ENCODE assay signal across 8 mouse cellular contexts in genomic region chr16:50430515-50430877, GRCm38 (mm10). TPM values are rescaled to one million over a fixed set of nuclear protein-coding genes. Genes with fewer than 3 reads are reported as not detected.
DNase-seq lines count a peak whose midpoint lies in the region; ATAC-seq and TF ChIP-seq lines count a peak whose summit lies in the region.

No protein-coding gene starts in this region.

- peaks cover 11% of the 10 kb centered on the region for H3K79me2 ChIP-seq in MEL (ENCODE audit: control insufficient read depth, insufficient read depth, low read length, poor library complexity)

- no peak for TF ChIP-seq CTCF in layer of hippocampus, adult 2 months (conservative IDR thresholded peaks at IDR 0.05)
- TF ChIP-seq CTCF in MEL (IDR thresholded peaks at IDR 0.05 in 2 of 3, conservative IDR thresholded peaks at IDR 0.05 in 1 of 3; ENCODE audit: control insufficient read depth in 1 of 3, insufficient read depth in 1 of 3, low read depth in 2 of 3, low read length in 3 of 3, poor library complexity in 1 of 3, severe bottlenecking in 1 of 3), result no peak

- H3K4me1 ChIP-seq in MEL (ENCODE audit: control insufficient read depth in 1 of 2, insufficient read depth in 2 of 2, low read length in 2 of 2), result peaks cover 0 to 3% of the 10 kb centered on the region in 2 experiments; a peak in 2 of 4 replicates
- H3K4me1 ChIP-seq in embryonic facial prominence, embryonic 13.5 days, result peaks cover 13% of the 10 kb centered on the region; the same call in 1 of the 2 replicates
- H3K4me1 ChIP-seq in limb, embryonic 14.5 days (ENCODE audit: control insufficient read depth, insufficient read depth, low read length), result peaks cover 5% of the 10 kb centered on the region; the same call in 1 of the 2 replicates
- H3K4me1 ChIP-seq in stomach, embryonic 16.5 days (ENCODE audit: control insufficient read depth, insufficient read depth, low read length), result peaks cover 9% of the 10 kb centered on the region; the same call in 1 of the 2 replicates

- H3K36me3 ChIP-seq in MEL (ENCODE audit: control insufficient read depth in 1 of 2, insufficient read depth in 2 of 2, low read length in 2 of 2), result peaks cover 2 to 3% of the 10 kb centered on the region in 2 experiments
- H3K36me3 ChIP-seq in embryonic facial prominence, embryonic 13.5 days, result no peaks in the 10 kb centered on the region
- H3K36me3 ChIP-seq in limb, embryonic 14.5 days (ENCODE audit: control insufficient read depth, insufficient read depth, low read length), result no peaks in the 10 kb centered on the region
- H3K36me3 ChIP-seq in stomach, embryonic 16.5 days (ENCODE audit: control insufficient read depth, insufficient read depth, low read length), result no peaks in the 10 kb centered on the region

- peak overlapping the region; percentile 96 for H3K4me2 ChIP-seq in embryonic facial prominence, embryonic 13.5 days
- peak overlapping the region; percentile 99 for H3K4me2 ChIP-seq in limb, embryonic 14.5 days (replicated peaks; ENCODE audit: low read depth, low read length, severe bottlenecking)
- H3K4me2 ChIP-seq in stomach, embryonic 16.5 days (ENCODE audit: low read depth, low read length), result peak overlapping the region; percentile 92

- no peak for ATAC-seq in embryonic facial prominence, embryonic 13.5 days (ENCODE audit: insufficient number of reproducible peaks, insufficient read depth, low FRiP score, low TSS enrichment, low read depth)
- no peak for ATAC-seq in limb, embryonic 14.5 days (ENCODE audit: low FRiP score, low read depth)
- ATAC-seq in stomach, embryonic 16.5 days (ENCODE audit: insufficient read depth, low FRiP score), result no peak

- H3K27ac ChIP-seq in layer of hippocampus, adult 2 months, result peak overlapping the region; percentile 75
- H3K27ac ChIP-seq in MEL (ENCODE audit: control insufficient read depth, low read depth, low read length), result peak overlapping the region; percentile 70
- no peak overlapping the region for H3K27ac ChIP-seq in embryonic facial prominence, embryonic 13.5 days
- H3K27ac ChIP-seq in limb, embryonic 14.5 days (replicated peaks; ENCODE audit: low read depth, low read length), result peak overlapping the region; percentile 99
- no peak overlapping the region; the same call in none of the 2 replicates for H3K27ac ChIP-seq in stomach, embryonic 16.5 days (ENCODE audit: low read length)

- peak in 1 of 2 experiments; percentile 0 for DNase-seq in layer of hippocampus, adult 2 months (ENCODE audit: low spot score in 2 of 2)
- DNase-seq in layer of hippocampus, adult 8-10 months (ENCODE audit: low spot score in 2 of 2), result no peak
- DNase-seq in MEL (ENCODE audit: low read depth, low spot score), result peak; percentile 79
- DNase-seq in limb, embryonic 14.5 days (ENCODE audit: low spot score), result peak; percentile 34
- DNase-seq in gastrocnemius, adult 18-20 months (ENCODE audit: low spot score), result no peak
- DNase-seq in left cerebral cortex, adult 11 months (ENCODE audit: low spot score), result no peak

- no peak for TF ChIP-seq RAD21 in MEL (IDR thresholded peaks at IDR 0.05; ENCODE audit: low read depth, low read length)

- peak overlapping the region; percentile 97 for H3K4me3 ChIP-seq in layer of hippocampus, adult 2 months
- H3K4me3 ChIP-seq in MEL (ENCODE audit: control insufficient read depth in 1 of 2, insufficient read depth in 1 of 2, low read depth in 2 of 2, low read length in 2 of 2), result peak overlapping the region; percentile 73 to 99
- H3K4me3 ChIP-seq in embryonic facial prominence, embryonic 13.5 days, result peak overlapping the region; percentile 91
- H3K4me3 ChIP-seq in limb, embryonic 14.5 days (replicated peaks; ENCODE audit: low read length), result peak overlapping the region; percentile 90
- peak overlapping the region; percentile 94 for H3K4me3 ChIP-seq in stomach, embryonic 16.5 days (replicated peaks; ENCODE audit: low read length)

- no peaks in the 10 kb centered on the region for H3K27me3 ChIP-seq in MEL (ENCODE audit: control insufficient read depth in 1 of 2, insufficient read depth in 2 of 2, low read length in 2 of 2)
- no peaks in the 10 kb centered on the region for H3K27me3 ChIP-seq in embryonic facial prominence, embryonic 13.5 days
- H3K27me3 ChIP-seq in limb, embryonic 14.5 days (ENCODE audit: control insufficient read depth, insufficient read depth, low read length), result no peaks in the 10 kb centered on the region
- H3K27me3 ChIP-seq in stomach, embryonic 16.5 days (ENCODE audit: control insufficient read depth, insufficient read depth, low read length), result no peaks in the 10 kb centered on the region

- TF ChIP-seq POLR2A in MEL (IDR thresholded peaks at IDR 0.05; ENCODE audit: control insufficient read depth in 1 of 2, insufficient read depth in 1 of 2, low read depth in 1 of 2, low read length in 2 of 2, poor library complexity in 1 of 2), result no peak
- TF ChIP-seq POLR2A in limb, embryonic 14.5 days (IDR thresholded peaks at IDR 0.05; ENCODE audit: borderline replicate concordance, extremely low read depth, insufficient read depth, insufficient read length), result no peak

- peak overlapping the region; percentile 99 for H3K9ac ChIP-seq in MEL (ENCODE audit: control insufficient read depth, low read depth, low read length, poor library complexity, severe bottlenecking)
- peak overlapping the region; percentile 95 for H3K9ac ChIP-seq in embryonic facial prominence, embryonic 13.5 days
- peak overlapping the region; percentile 92 for H3K9ac ChIP-seq in limb, embryonic 14.5 days (ENCODE audit: low read depth, low read length, severe bottlenecking)
- H3K9ac ChIP-seq in stomach, embryonic 16.5 days (ENCODE audit: low read length), result peak overlapping the region; percentile 96

- WGBS in embryonic facial prominence, embryonic 13.5 days, result under 1% methylated on average over 12 of the region's 12 CpGs
- WGBS in limb, embryonic 14.5 days, result 1% methylated on average over 12 of the region's 12 CpGs
- WGBS in stomach, embryonic 16.5 days, result under 1% methylated on average over 12 of the region's 12 CpGs

- no peaks in the 10 kb centered on the region for H3K9me3 ChIP-seq in MEL (replicated peaks; ENCODE audit: insufficient read depth, low read length)
- no peaks in the 10 kb centered on the region for H3K9me3 ChIP-seq in embryonic facial prominence, embryonic 13.5 days
- no peaks in the 10 kb centered on the region for H3K9me3 ChIP-seq in limb, embryonic 14.5 days (ENCODE audit: control insufficient read depth, low read length)
- no peaks in the 10 kb centered on the region for H3K9me3 ChIP-seq in stomach, embryonic 16.5 days (replicated peaks; ENCODE audit: control insufficient read depth, low read length)

- no peak for TF ChIP-seq EP300 in MEL (IDR thresholded peaks at IDR 0.05; ENCODE audit: low read depth in 1 of 2, low read length in 2 of 2)

TF ChIP-seq in MEL, 35 proteins besides CTCF, POLR2A, EP300 and RAD21:
- TF ChIP-seq TCF12 (IDR thresholded peaks at IDR 0.05; ENCODE audit: low read depth, low read length) (no peak), ZNF384 (IDR thresholded peaks at IDR 0.05; ENCODE audit: low read depth, low read length) (no peak), MAZ (IDR thresholded peaks at IDR 0.05; ENCODE audit: low read depth, low read length) (peak; percentile 64), MYB (IDR thresholded peaks at IDR 0.05; ENCODE audit: low read depth, low read length) (no peak), ZMIZ1 (IDR thresholded peaks at IDR 0.05; ENCODE audit: low read depth, low read length) (no peak), HCFC1 (IDR thresholded peaks at IDR 0.05; ENCODE audit: low read depth, low read length) (no peak), KAT2A (conservative IDR thresholded peaks at IDR 0.05; ENCODE audit: low read depth, low read length) (no peak), GABPA (IDR thresholded peaks at IDR 0.05; ENCODE audit: low read depth, low read length) (no peak), RCOR1 (IDR thresholded peaks at IDR 0.05; ENCODE audit: low read depth, low read length) (no peak), MAFK (IDR thresholded peaks at IDR 0.05; ENCODE audit: borderline replicate concordance, low read depth, low read length) (no peak), MEF2A (IDR thresholded peaks at IDR 0.05; ENCODE audit: extremely low read depth, insufficient replicate concordance, low read depth, low read length, poor library complexity, severe bottlenecking) (no peak), ZKSCAN1 (IDR thresholded peaks at IDR 0.05; ENCODE audit: low read depth, low read length) (no peak), POLR2AphosphoS2 (IDR thresholded peaks at IDR 0.05; ENCODE audit: low read length) (no peak), TBP (IDR thresholded peaks at IDR 0.05; ENCODE audit: low read depth, low read length) (peak; percentile 44), GATA1 (IDR thresholded peaks at IDR 0.05; ENCODE audit: low read depth, low read length) (no peak), CHD2 (IDR thresholded peaks at IDR 0.05; ENCODE audit: low read length) (no peak), ETS1 (IDR thresholded peaks at IDR 0.05; ENCODE audit: low read depth, low read length) (peak; percentile 35; the same call in 1 of the 2 replicates), CHD1 (IDR thresholded peaks at IDR 0.05; ENCODE audit: low read depth, low read length) (no peak), SIN3A (IDR thresholded peaks at IDR 0.05; ENCODE audit: low read length) (peak; percentile 21), MAX (IDR thresholded peaks at IDR 0.05; ENCODE audit: low read length) (no peak)
TF ChIP-seq in MEL: peak in this region for 4.

RNA-seq across cellular contexts. Expression of gene Bbx, which starts 1.7 kb away (rescaled TPM):
- total RNA-seq in layer of hippocampus, adult 2 months (2021), result 10 to 100 TPM; 27.5 to 28.4 TPM
- 10 to 100 TPM; 25.6 to 31.1 (median 27.8) TPM for total RNA-seq in layer of hippocampus, adult 8-10 months (2022)
- 9.1 and 9.2 TPM in 2 replicates for total RNA-seq in MEL (2012; rRNA removed)
- polyA plus RNA-seq in MEL (2012; ENCODE audit: insufficient read depth in 1 of 2, insufficient read length in 2 of 2, low read depth in 1 of 2, low replicate concordance in 2 of 2, missing spikeins in 1 of 2), result 10 to 100 TPM in 1 of 2 experiments, 1 to 10 TPM in 1; 6.5 to 36.0 TPM
- polyA plus RNA-seq in embryonic facial prominence, embryonic 13.5 days (2015; fragmentation: Nextera tagmentation; extraction: Ambion mirVana), result 55.1 and 57.4 TPM in 2 replicates
- 13.4 and 14.2 TPM in 2 replicates for polyA plus RNA-seq in limb, embryonic 14.5 days (2012; rRNA removed)
- 30.9 and 32.9 TPM in 2 replicates for polyA plus RNA-seq in limb, embryonic 14.5 days (2014; fragmentation: Nextera tagmentation; extraction: Ambion mirVana)
- polyA plus RNA-seq in stomach, embryonic 16.5 days (2015; fragmentation: Nextera tagmentation; extraction: Ambion mirVana), result 32.7 and 39.3 TPM in 2 replicates
- total RNA-seq in gastrocnemius, adult 18-20 months (2021), result 1 to 10 TPM; 7.8 to 9.4 TPM

Comparison
In these comparisons a context has a peak if more than half of its experiments do, and no peak if none do; other contexts are left out.
1. DNase-seq: peak in MEL (single experiment) and limb, embryonic 14.5 days (single experiment); none in layer of hippocampus, adult 8-10 months (0 of 2), gastrocnemius, adult 18-20 months (single experiment) and left cerebral cortex, adult 11 months (single experiment).
2. H3K27ac ChIP-seq: peak in layer of hippocampus, adult 2 months (single experiment), MEL (single experiment) and limb, embryonic 14.5 days (single experiment); none in embryonic facial prominence, embryonic 13.5 days (single experiment) and stomach, embryonic 16.5 days (single experiment).
3. Peak in every context shown above with its lines, with median percentiles within 50 percentile points of each other: H3K4me3 ChIP-seq, H3K9ac ChIP-seq and H3K4me2 ChIP-seq.